Mouse (Mus musculus) myocyte (in vitro differentiated cells): ENCODE results near the gene Phactr2. TPM values are rescaled to one million over a fixed set of nuclear protein-coding genes. Genes with fewer than 3 reads are reported as not detected.

Source experiments
- H3K27me3 ChIP-seq: one replicate; pipeline ENCODE4 v1.6.1; 2011; ENCODE audit not compliant: control insufficient read depth, insufficient read depth, insufficient read length
- H3K36me3 ChIP-seq: one replicate; pipeline ENCODE4 v1.6.1; 2011; ENCODE audit not compliant: control insufficient read depth, insufficient read depth
- H3K4me2 ChIP-seq: one replicate; pipeline ENCODE4 v1.6.1; 2011; ENCODE audit warnings: low read depth, control low read depth
- H3K4me3 ChIP-seq: one replicate; pipeline ENCODE4 v1.5.1; 2011; ENCODE audit warnings: mild to moderate bottlenecking, control low read depth, moderate library complexity
- H3K79me2 ChIP-seq: one replicate; pipeline ENCODE4 v1.6.1; 2011; ENCODE audit not compliant: control insufficient read depth, insufficient read depth
- H3ac ChIP-seq: one replicate; pipeline ENCODE4 v1.6.1; 2011; ENCODE audit not compliant: control insufficient read depth, insufficient read length
- CEBPB ChIP-seq: IDR thresholded peaks from 2 replicates; pipeline ENCODE4 v1.6.1; 2011; ENCODE audit warnings: mild to moderate bottlenecking, moderate library complexity; ENCODE audit not compliant: poor library complexity, insufficient read depth, severe bottlenecking
- E2F4 ChIP-seq: IDR thresholded peaks from one replicate; pipeline ENCODE4 v1.6.1; 2011; ENCODE audit warnings: mild to moderate bottlenecking, control low read depth, moderate library complexity; ENCODE audit not compliant: insufficient read depth
- MAX ChIP-seq: IDR thresholded peaks from one replicate; pipeline ENCODE4 v1.6.1; 2011; ENCODE audit warnings: low read depth, mild to moderate bottlenecking, control low read depth
- MYOD1 ChIP-seq, 3 experiments: IDR thresholded peaks; one replicate each; pipeline ENCODE4 v1.6.1; 2011; ENCODE audit warnings: control low read depth in 2 of 3, low read depth in 2 of 3, mild to moderate bottlenecking in 2 of 3, moderate library complexity in 1 of 3; ENCODE audit not compliant: insufficient read length in 2 of 3, control insufficient read depth in 1 of 3
- MYOG ChIP-seq, 3 experiments: IDR thresholded peaks; one replicate each; pipeline ENCODE4 v1.6.1; 2011; ENCODE audit warnings: control low read depth in 2 of 3, low read depth in 2 of 3, mild to moderate bottlenecking in 2 of 3; ENCODE audit not compliant: insufficient read length in 2 of 3, control insufficient read depth in 1 of 3, insufficient read depth in 1 of 3
- POLR2A ChIP-seq: IDR thresholded peaks from one replicate; pipeline ENCODE4 v1.6.1; 2011; ENCODE audit warnings: low read depth, mild to moderate bottlenecking, control low read depth, moderate library complexity; ENCODE audit not compliant: insufficient read length
- POLR2AphosphoS2 ChIP-seq: IDR thresholded peaks from one replicate; pipeline ENCODE4 v1.6.1; 2011; ENCODE audit warnings: low read depth, control low read depth; ENCODE audit not compliant: insufficient read length
- REST ChIP-seq: IDR thresholded peaks from one replicate; pipeline ENCODE4 v1.6.1; 2011; ENCODE audit warnings: mild to moderate bottlenecking, control low read depth, moderate library complexity; ENCODE audit not compliant: insufficient read depth, insufficient read length
- SRF ChIP-seq: IDR thresholded peaks from one replicate; pipeline ENCODE4 v1.6.1; 2011; ENCODE audit warnings: low read depth; ENCODE audit not compliant: control insufficient read depth, insufficient read length
- TCF12 ChIP-seq: IDR thresholded peaks from one replicate; pipeline ENCODE4 v1.6.1; 2011; ENCODE audit warnings: mild to moderate bottlenecking, control low read depth; ENCODE audit not compliant: poor library complexity, insufficient read depth, severe bottlenecking
- TCF3 ChIP-seq: IDR thresholded peaks from one replicate; pipeline ENCODE4 v1.6.1; 2011; ENCODE audit warnings: low read depth, control low read depth; ENCODE audit not compliant: insufficient read length
- USF1 ChIP-seq: IDR thresholded peaks from one replicate; pipeline ENCODE4 v1.6.1; 2011; ENCODE audit warnings: low read depth, mild to moderate bottlenecking, control low read depth, moderate library complexity
- polyA plus RNA-seq: library from polyadenylated mRNA; unstranded; fragments of >200 nt; fragmentation: generic; extraction: Trizol; gene quantifications from one replicate; pipeline ENCODE4 v1.2.1, GENCODE M21; 2012; ENCODE audit warnings: missing spikeins

Gene Phactr2
- polyA plus RNA-seq, 1 experiment: not detected

- Histone ChIP-seq H3ac (no peak overlapping the region), H3K79me2 (no peaks in the 10 kb centered on the region), H3K4me2 (no peak overlapping the region), H3K36me3 (no peaks in the 10 kb centered on the region), H3K27me3 (peaks cover 33% of the 10 kb centered on the region), H3K4me3 (no peak overlapping the region)
- TF ChIP-seq E2F4 (no peak), MAX (no peak), REST (no peak), POLR2AphosphoS2 (no peak), MYOG (IDR thresholded peaks at IDR 0.05; ENCODE audit: control insufficient read depth in 1 of 3, insufficient read depth in 1 of 3, insufficient read length in 2 of 3, low read depth in 2 of 3) (no peak), CEBPB (no peak), MYOD1 (IDR thresholded peaks at IDR 0.05; ENCODE audit: control insufficient read depth in 1 of 3, insufficient read length in 2 of 3, low read depth in 2 of 3) (no peak), POLR2A (no peak), USF1 (no peak), SRF (no peak), TCF12 (no peak), TCF3 (no peak)
Observed at GRCm38 (mm10) chr10:13429240-13429639, 45.0 kb downstream of the Phactr2 start.

DNA sequence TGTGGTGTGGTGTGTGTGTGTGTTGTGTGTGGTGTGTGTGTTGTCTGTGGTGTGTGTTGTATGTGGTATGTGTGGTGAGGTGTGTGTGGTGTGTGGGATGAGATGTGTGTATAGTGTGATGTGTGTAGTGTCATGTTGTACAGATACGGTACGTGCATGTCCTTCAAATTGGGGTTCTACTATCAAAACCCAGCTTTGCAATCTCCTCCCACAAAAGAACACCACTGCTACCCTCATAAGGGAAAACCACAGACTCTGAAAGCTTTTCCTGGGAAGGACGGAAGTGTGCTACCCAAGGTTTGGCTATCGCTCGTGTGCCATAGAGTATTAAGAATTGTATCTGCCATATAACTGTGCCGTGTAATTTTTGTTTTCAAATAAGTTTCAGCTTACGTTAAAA lies 45.7 kb downstream of the Phactr2 start:
- no peak overlapping the region for H3K4me3 ChIP-seq
- H3K36me3 ChIP-seq: no peaks in the 10 kb centered on the region
- TF ChIP-seq POLR2AphosphoS2: no peak
- TF ChIP-seq E2F4: no peak
- TF ChIP-seq TCF3: no peak
- no peak for TF ChIP-seq MYOG (IDR thresholded peaks at IDR 0.05; ENCODE audit: control insufficient read depth in 1 of 3, insufficient read depth in 1 of 3, insufficient read length in 2 of 3, low read depth in 2 of 3)
- TF ChIP-seq REST: no peak
- TF ChIP-seq MAX: no peak
- no peak for TF ChIP-seq CEBPB
- no peak for TF ChIP-seq SRF
- no peak for TF ChIP-seq TCF12
- H3K27me3 ChIP-seq: peaks cover 28% of the 10 kb centered on the region
- H3K79me2 ChIP-seq: no peaks in the 10 kb centered on the region
- no peak overlapping the region for H3K4me2 ChIP-seq
- no peak overlapping the region for H3ac ChIP-seq

DNA sequence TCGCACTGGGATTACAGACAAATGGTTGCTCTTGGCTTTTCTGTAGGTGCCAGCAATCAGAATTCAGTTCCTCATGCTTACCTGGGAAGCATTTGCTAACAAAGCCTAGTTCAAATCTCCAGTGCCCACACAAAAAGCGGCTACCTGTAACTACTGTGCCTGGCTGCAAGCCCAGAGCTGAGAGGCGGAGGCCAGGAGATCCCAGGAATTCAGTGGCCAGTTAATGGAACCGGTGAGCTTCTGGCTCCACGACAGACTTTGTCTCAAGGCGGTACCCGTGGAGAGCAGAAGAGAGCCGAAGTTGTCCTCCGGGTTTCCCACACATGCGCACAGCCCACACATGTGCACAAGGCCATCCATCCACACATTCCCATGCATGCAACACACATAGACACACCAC lies 46.6 kb downstream of the Phactr2 start:
- Histone ChIP-seq H3K4me3 (no peak overlapping the region), H3K79me2 (no peaks in the 10 kb centered on the region), H3K27me3 (peaks cover 26% of the 10 kb centered on the region), H3K36me3 (no peaks in the 10 kb centered on the region), H3K4me2 (no peak overlapping the region), H3ac (no peak overlapping the region)
- TF ChIP-seq MYOG (IDR thresholded peaks at IDR 0.05; ENCODE audit: control insufficient read depth in 1 of 3, insufficient read depth in 1 of 3, insufficient read length in 2 of 3, low read depth in 2 of 3) (no peak), TCF12 (no peak), MYOD1 (IDR thresholded peaks at IDR 0.05; ENCODE audit: control insufficient read depth in 1 of 3, insufficient read length in 2 of 3, low read depth in 2 of 3) (no peak), MAX (no peak), E2F4 (no peak), POLR2AphosphoS2 (no peak), POLR2A (no peak), CEBPB (no peak), REST (no peak), TCF3 (no peak), SRF (no peak), USF1 (no peak)

DNA sequence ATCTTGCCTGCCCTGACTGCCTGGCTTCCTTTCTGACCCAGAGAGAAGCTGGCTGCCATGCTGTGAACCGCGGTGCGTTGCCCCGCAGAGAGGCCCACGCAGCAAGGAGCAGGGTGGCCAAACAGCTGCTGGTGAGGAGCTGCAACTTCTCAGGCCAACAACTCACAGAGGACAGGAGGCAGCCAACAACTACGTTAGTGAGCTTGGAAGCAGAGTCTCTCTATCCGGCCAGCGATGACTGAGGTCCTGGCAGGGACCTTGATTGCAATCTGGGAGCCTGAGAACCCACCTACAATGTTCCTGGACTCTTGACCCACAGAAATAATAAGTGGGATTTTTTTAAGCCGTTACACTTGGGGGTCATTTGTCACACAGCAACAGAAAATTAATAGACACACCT lies 49.0 kb downstream of the Phactr2 start:
- Histone ChIP-seq H3K79me2 (no peaks in the 10 kb centered on the region), H3K4me2 (no peak overlapping the region), H3K4me3 (no peak overlapping the region), H3K27me3 (peaks cover 29% of the 10 kb centered on the region), H3ac (no peak overlapping the region), H3K36me3 (no peaks in the 10 kb centered on the region)
- no peak for TF ChIP-seq USF1
- TF ChIP-seq POLR2AphosphoS2: no peak
- no peak for TF ChIP-seq REST
- no peak for TF ChIP-seq CEBPB
- no peak for TF ChIP-seq POLR2A
- no peak for TF ChIP-seq E2F4
- no peak for TF ChIP-seq MAX
- TF ChIP-seq MYOG (IDR thresholded peaks at IDR 0.05; ENCODE audit: control insufficient read depth in 1 of 3, insufficient read depth in 1 of 3, insufficient read length in 2 of 3, low read depth in 2 of 3): no peak
- no peak for TF ChIP-seq TCF3
- no peak for TF ChIP-seq TCF12
- no peak for TF ChIP-seq SRF
- no peak for TF ChIP-seq MYOD1 (IDR thresholded peaks at IDR 0.05; ENCODE audit: control insufficient read depth in 1 of 3, insufficient read length in 2 of 3, low read depth in 2 of 3)

DNA sequence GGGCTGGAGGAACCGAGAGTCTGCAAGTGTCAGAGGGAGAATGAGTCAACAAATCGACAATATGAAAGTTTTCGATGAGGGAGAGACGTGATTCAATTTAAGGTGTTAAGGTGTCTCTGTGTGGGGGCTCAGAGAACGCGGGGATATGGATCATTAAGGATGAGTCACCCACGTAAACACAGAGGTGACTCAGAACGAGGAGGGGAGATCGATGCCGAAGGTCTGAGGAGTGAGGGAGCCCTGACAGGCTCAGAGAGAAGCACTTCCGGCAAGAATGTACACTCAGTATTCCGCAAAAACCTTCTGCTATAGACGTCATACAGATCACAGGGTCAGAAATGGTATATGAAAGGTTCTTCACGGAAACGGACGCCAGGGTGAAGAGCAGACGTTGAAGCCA lies 49.7 kb downstream of the Phactr2 start:
- no peaks in the 10 kb centered on the region for H3K36me3 ChIP-seq
- TF ChIP-seq SRF (no peak), E2F4 (no peak), CEBPB (no peak), MYOG (IDR thresholded peaks at IDR 0.05; ENCODE audit: control insufficient read depth in 1 of 3, insufficient read depth in 1 of 3, insufficient read length in 2 of 3, low read depth in 2 of 3) (no peak), TCF12 (no peak), MAX (no peak), MYOD1 (IDR thresholded peaks at IDR 0.05; ENCODE audit: control insufficient read depth in 1 of 3, insufficient read length in 2 of 3, low read depth in 2 of 3) (no peak)

More for the DNA sequence above, 49.7 kb downstream of the Phactr2 start:
- H3K4me3 ChIP-seq: no peak overlapping the region
- H3K79me2 ChIP-seq: no peaks in the 10 kb centered on the region
- no peak overlapping the region for H3ac ChIP-seq
- no peak overlapping the region for H3K4me2 ChIP-seq
- H3K27me3 ChIP-seq: peaks cover 29% of the 10 kb centered on the region
